In genomic region chr2:119742461-119743175, GRCm38 (mm10) we compare ENCODE assay signal across 7 mouse cellular contexts. TPM values are rescaled to one million over a fixed set of nuclear protein-coding genes. Genes with fewer than 3 reads are reported as not detected.
DNase-seq lines count a peak whose midpoint lies in the region; ATAC-seq lines count a peak whose summit lies in the region.

No protein-coding gene starts in this region.

- H3K36me3 ChIP-seq in heart, embryonic 16.5 days (ENCODE audit: control insufficient read depth, insufficient read depth): no peaks in the 10 kb centered on the region
- H3K36me3 ChIP-seq in midbrain, embryonic 10.5 days: no peaks in the 10 kb centered on the region
- no peaks in the 10 kb centered on the region for H3K36me3 ChIP-seq in splenic B cell, adult 2 months (ENCODE audit: control insufficient read depth, insufficient read depth, low read length, poor library complexity, severe bottlenecking)

- peaks cover 13% of the 10 kb centered on the region for H3K27me3 ChIP-seq in heart, embryonic 16.5 days (ENCODE audit: control insufficient read depth, insufficient read depth, low read length)
- H3K27me3 ChIP-seq in midbrain, embryonic 10.5 days (ENCODE audit: low read depth, poor library complexity, severe bottlenecking): peaks cover 100% of the 10 kb centered on the region
- H3K27me3 ChIP-seq in splenic B cell, adult 2 months (ENCODE audit: control insufficient read depth, insufficient read depth, low read length, poor library complexity, severe bottlenecking): no peaks in the 10 kb centered on the region

- H3K27ac ChIP-seq in brown adipose tissue, adult 24 weeks (replicated peaks; ENCODE audit: low read depth, low read length): no peak overlapping the region
- H3K27ac ChIP-seq in heart, embryonic 16.5 days (ENCODE audit: low read length): no peak overlapping the region
- peak overlapping the region; percentile 91 for H3K27ac ChIP-seq in midbrain, embryonic 10.5 days (replicated peaks)

- H3K9ac ChIP-seq in heart, embryonic 16.5 days (ENCODE audit: low read length): peak overlapping the region; percentile 81

- no peaks in the 10 kb centered on the region for H3K9me3 ChIP-seq in heart, embryonic 16.5 days (replicated peaks; ENCODE audit: control insufficient read depth, low read length)
- H3K9me3 ChIP-seq in midbrain, embryonic 10.5 days (replicated peaks): no peaks in the 10 kb centered on the region

- DNase-seq in 3134 (ENCODE audit: extremely low read depth, insufficient read length, low spot score): peak; percentile 25
- DNase-seq in 416B (ENCODE audit: low read depth): peak; percentile 8
- peak; percentile 51 to 64 for DNase-seq in kidney, postnatal 25 days
- DNase-seq in midbrain, embryonic 10.5 days (ENCODE audit: low spot score): peak; percentile 59
- DNase-seq in splenic B cell, adult 2 months (ENCODE audit: low read depth, low spot score): peak; percentile 58

- WGBS in heart, embryonic 16.5 days: under 1% methylated on average over 64 of the region's 70 CpGs
- WGBS in midbrain, embryonic 10.5 days: under 1% methylated on average over 70 of the region's 70 CpGs

- H3K4me1 ChIP-seq in brown adipose tissue, adult 24 weeks (ENCODE audit: control insufficient read depth, insufficient read depth, insufficient read length, low read length): peaks cover 19% of the 10 kb centered on the region; the same call in 1 of the 2 replicates
- peaks cover 42% of the 10 kb centered on the region for H3K4me1 ChIP-seq in heart, embryonic 16.5 days (ENCODE audit: control insufficient read depth, insufficient read depth, low read length)
- H3K4me1 ChIP-seq in midbrain, embryonic 10.5 days: peaks cover 48% of the 10 kb centered on the region

- H3K4me2 ChIP-seq in heart, embryonic 16.5 days (ENCODE audit: low read depth, low read length): peak overlapping the region; percentile 96

- peak; percentile 9; the same call in 1 of the 2 replicates for ATAC-seq in heart, embryonic 16.5 days (replicated peaks; ENCODE audit: extremely low read depth, insufficient read depth, low FRiP score)

- peak overlapping the region; percentile 76 for H3K4me3 ChIP-seq in brown adipose tissue, adult 24 weeks (ENCODE audit: insufficient read depth, low read depth, low read length)
- H3K4me3 ChIP-seq in heart, embryonic 16.5 days (ENCODE audit: low read length): peak overlapping the region; percentile 67
- H3K4me3 ChIP-seq in midbrain, embryonic 10.5 days: peak overlapping the region; percentile 68

RNA-seq across cellular contexts. Expression of gene Itpka, which starts 0.5 kb away (rescaled TPM):
- 7.7 and 10.6 TPM in 2 replicates for polyA plus RNA-seq in brown adipose tissue, adult 24 weeks (2012; ENCODE audit: insufficient read depth, insufficient read length, missing spikeins)
- polyA plus RNA-seq in heart, embryonic 16.5 days (2015; fragmentation: Nextera tagmentation; extraction: Ambion mirVana): 1.7 and 2.7 TPM in 2 replicates
- polyA plus RNA-seq in midbrain, embryonic 10.5 days (2016; fragmentation: Nextera tagmentation; extraction: Ambion mirVana): 0.73 and 1.4 TPM in 2 replicates

RNA-seq across cellular contexts. Expression of gene Ltk, which starts 17.6 kb away (rescaled TPM):
- polyA plus RNA-seq in brown adipose tissue, adult 24 weeks (2012; ENCODE audit: insufficient read depth, insufficient read length, missing spikeins): not detected in 2 replicates
- 0.22 TPM in 1 of 2 replicates, not detected in the other for polyA plus RNA-seq in heart, embryonic 16.5 days (2015; fragmentation: Nextera tagmentation; extraction: Ambion mirVana)
- 0.11 TPM in 1 of 2 replicates, not detected in the other for polyA plus RNA-seq in midbrain, embryonic 10.5 days (2016; fragmentation: Nextera tagmentation; extraction: Ambion mirVana)

RNA-seq across cellular contexts. Expression of gene Rpap1, which starts 44.7 kb away (rescaled TPM):
- 4.8 and 6.0 TPM in 2 replicates for polyA plus RNA-seq in brown adipose tissue, adult 24 weeks (2012; ENCODE audit: insufficient read depth, insufficient read length, missing spikeins)
- 17.2 and 18.3 TPM in 2 replicates for polyA plus RNA-seq in heart, embryonic 16.5 days (2015; fragmentation: Nextera tagmentation; extraction: Ambion mirVana)
- 39.8 and 41.0 TPM in 2 replicates for polyA plus RNA-seq in midbrain, embryonic 10.5 days (2016; fragmentation: Nextera tagmentation; extraction: Ambion mirVana)

RNA-seq across cellular contexts. Expression of gene Tyro3, which starts 54.9 kb away (rescaled TPM):
- not detected in 2 replicates for polyA plus RNA-seq in brown adipose tissue, adult 24 weeks (2012; ENCODE audit: insufficient read depth, insufficient read length, missing spikeins)
- 5.1 and 8.0 TPM in 2 replicates for polyA plus RNA-seq in heart, embryonic 16.5 days (2015; fragmentation: Nextera tagmentation; extraction: Ambion mirVana)
- 27.6 and 27.9 TPM in 2 replicates for polyA plus RNA-seq in midbrain, embryonic 10.5 days (2016; fragmentation: Nextera tagmentation; extraction: Ambion mirVana)

Comparison
In these comparisons a context has a peak if more than half of its experiments do, and no peak if none do; other contexts are left out.
1. DNase-seq: peak in every context shown above with its lines; median percentile 59 in midbrain, embryonic 10.5 days; 58 in splenic B cell, adult 2 months; 58 in kidney, postnatal 25 days; 25 in 3134; 8 in 416B.